Mouse (Mus musculus) right cerebral cortex, adult 2 months (tissue): Measurements from ENCODE around the gene Krtap28-13.

Source experiments
- DNase-seq, 2 experiments: peaks; one replicate each; pipeline ENCODE4 v3.0.0; 2021 to 2022; ENCODE audit warnings: low spot score in 2 of 2

Gene Krtap28-13

DNA sequence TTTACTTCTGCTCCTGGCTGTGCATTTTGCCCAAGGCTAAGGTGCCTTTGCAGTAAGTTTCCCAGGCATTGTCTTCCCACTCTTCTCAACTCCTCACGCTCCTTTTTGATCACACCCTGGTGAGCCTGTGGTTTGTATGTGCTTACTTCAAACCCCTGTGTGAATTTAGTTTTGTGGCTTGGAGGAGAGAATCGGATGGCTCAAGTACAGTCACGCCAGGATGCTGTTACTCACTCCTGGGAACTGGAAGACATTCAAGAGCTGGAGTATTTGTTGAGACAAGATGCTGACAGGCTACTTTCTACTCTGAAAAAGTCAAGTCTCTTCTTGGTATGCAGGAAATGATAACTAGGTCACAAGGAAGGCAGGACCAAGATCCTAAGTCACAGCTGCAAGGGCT lies 30.5 kb downstream of the Krtap28-13 start:
- no peak for DNase-seq

DNA sequence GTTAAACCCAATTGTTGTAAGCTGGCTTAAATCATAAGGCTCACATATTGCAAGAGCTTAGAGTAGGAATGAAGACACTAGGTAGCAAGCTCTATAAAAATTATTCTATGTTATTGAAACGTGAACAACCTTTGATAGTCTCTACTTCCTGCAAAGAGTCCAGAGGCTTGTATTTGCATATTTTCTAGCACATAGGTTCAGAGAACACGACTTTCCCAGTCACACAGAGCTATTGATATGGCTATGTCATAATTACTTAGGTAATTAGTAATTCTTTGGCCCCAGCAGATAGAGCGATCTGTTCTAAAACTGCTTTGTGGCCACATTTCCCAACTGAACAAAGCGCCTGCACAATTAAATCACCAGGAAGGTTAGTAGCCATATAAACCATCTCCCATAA lies 36.2 kb downstream of the Krtap28-13 start:
- no peak for DNase-seq

DNA sequence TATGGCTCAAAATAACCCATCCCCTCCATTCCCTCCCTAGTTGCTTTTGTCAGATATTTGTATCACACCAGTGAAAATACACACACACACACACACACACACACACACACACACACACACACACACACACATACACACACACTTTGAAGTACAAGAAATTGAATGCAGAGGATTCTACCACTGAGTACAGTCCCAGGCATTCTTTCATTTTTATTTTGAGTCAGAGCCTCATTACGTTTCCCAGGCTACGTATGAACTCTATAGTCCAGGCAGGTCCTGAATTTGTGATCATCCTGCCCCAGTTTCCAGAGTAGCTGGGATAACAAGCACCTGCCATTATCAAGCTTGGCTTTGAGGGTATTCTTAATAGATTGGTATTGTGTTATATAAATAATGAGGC lies 38.4 kb downstream of the Krtap28-13 start:
- no peak for DNase-seq

DNA sequence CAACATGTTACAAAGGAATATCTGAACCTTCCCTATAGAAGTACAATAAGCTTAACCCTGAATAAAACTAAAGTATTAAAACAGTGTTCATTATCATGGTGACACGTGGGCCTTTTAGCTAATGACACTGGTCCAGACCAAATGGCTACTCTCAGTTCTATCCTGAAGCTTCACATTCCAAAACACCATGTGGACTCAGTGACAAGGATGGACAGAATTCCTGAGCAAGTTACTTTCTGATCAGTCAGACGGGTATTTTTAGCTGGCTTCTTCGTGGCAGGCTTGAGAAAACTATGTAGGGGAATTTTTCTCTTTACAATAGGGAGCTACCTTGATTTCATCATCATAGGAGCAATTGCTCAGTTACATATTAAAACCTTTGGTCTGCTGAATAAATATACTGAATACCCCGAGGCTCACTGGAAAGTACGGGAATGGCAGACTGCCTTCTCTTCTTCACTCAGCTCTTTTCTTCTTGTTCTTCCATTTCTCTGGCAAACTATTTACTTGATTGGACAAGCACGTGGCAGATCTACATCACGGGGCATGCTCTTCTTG lies 38.9 kb downstream of the Krtap28-13 start:
- DNase-seq, result no peak

DNA sequence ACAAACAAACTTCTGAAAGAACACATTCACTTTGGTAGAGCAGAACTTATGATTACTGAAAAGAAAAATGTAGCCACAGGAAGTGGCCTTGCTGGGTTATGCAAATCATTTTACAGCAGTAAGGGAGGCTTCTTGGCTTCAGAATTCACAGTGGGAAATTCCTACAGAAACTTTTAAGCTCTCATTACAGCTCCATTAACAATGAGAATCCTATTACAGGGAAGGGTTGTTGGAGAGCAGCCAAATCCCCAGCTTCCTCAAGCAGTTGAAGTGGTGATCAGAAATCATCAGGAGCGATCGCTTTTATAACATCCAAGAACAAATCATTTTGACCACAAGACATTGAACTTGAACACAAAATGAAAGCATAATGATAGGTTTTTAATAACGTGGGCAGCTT lies 41.2 kb downstream of the Krtap28-13 start:
- DNase-seq, result no peak

DNA sequence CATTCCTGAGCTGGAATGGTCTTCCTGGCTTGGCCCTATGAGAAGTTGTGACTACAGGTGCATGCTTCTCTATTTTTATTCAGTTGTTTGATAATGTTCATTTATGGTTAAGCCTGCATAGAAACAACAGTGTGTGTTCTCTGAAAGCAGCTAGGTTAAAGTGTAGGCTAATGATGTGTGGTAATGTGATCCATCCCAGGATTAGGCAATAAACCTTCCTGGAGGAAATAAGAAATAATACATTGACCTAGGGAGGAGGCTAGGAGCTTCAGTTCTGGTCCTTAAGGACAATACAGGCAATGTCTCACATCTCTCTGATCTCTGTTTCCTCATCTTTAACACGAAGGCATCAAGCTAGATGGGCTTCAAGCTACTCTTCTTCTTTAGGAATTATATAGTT lies 44.7 kb downstream of the Krtap28-13 start:
- no peak for DNase-seq

DNA sequence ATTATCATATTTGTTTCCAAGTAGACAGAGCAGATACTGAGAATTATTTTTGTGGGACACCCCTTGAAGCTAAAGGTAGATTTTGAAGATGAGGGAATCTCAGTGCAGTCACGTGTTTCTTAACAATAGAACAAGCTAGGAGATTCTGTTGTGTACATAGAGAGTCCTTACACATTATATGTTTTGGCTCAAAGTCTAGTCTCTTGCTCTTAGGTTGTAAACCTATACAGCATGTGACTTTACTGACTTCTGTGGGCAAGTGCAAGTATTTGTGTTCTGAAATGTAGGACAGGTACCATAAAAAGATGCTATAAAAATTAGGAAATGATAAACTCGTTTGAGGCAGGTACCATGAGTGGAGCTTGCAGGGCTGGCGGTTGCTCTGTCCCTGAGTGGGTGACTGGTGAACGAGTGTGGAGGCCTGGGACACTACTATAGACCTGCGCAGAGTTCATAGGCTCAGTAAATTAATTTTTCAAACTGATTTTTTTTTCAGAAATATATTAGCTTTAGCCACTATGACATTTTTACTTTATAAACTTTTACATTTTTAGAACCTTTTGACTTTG lies 46.8 kb downstream of the Krtap28-13 start:
- no peak for DNase-seq

DNA sequence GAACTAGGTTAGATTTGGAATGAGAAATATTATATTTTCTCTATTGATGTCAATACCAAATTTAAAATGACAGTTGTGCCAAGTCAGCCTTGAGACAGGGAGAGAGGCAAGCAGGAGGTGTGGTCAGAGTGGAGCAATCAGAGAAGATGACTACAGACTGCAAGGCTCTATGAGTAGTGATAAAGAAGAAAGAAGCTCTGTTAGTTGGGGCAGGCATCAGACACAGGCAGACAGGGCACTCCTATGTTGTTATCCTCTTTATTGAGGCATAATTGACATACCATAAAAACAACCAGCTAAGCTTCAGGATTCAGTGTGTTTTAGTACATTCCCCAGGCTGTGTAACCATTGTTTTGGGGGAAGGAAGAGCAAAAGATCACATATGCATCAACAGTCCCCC lies 50.3 kb downstream of the Krtap28-13 start:
- DNase-seq, result no peak
